Mouse (Mus musculus) forebrain, embryonic 14.5 days (tissue): ENCODE measurements around the gene Pmm2. TPM values are rescaled to one million over a fixed set of nuclear protein-coding genes. Genes with fewer than 3 reads are reported as not detected.
A peak's percentile ranks its signal among the peaks of the same experiment; 100 is the strongest.

Experiments used
- ATAC-seq: fragments of 200-750 bp; cut with Nextera tagmentation; 2 replicates; pipeline ENCODE4 v1.8.0; 2017; ENCODE audit warnings: mild to moderate bottlenecking, moderate library complexity
- DNase-seq: peaks from one replicate; pipeline ENCODE4 v3.0.0-alpha.2; 2015; ENCODE audit warnings: low spot score
- H3K27ac ChIP-seq: fragments of 300-500 bp; sonication (generic); 2 replicates; pipeline ENCODE4 v1.5.1; 2014; ENCODE audit warnings: low read depth, mild to moderate bottlenecking, control low read depth, low read length, moderate library complexity
- H3K27me3 ChIP-seq: fragments of 300-500 bp; sonication (generic); replicated peaks from 2 replicates; pipeline ENCODE4 v1.6.1; 2014; ENCODE audit warnings: low read length, control low read depth, mixed read lengths; ENCODE audit not compliant: control insufficient read depth, insufficient read depth
- H3K36me3 ChIP-seq: fragments of 300-500 bp; sonication (generic); 2 replicates; pipeline ENCODE4 v1.6.1; 2014; ENCODE audit warnings: low read length, control low read depth; ENCODE audit not compliant: control insufficient read depth, insufficient read depth
- H3K4me1 ChIP-seq: fragments of 300-500 bp; sonication (generic); 2 replicates; pipeline ENCODE4 v1.6.1; 2014; ENCODE audit warnings: antibody characterized with exemption, low read length, control low read depth; ENCODE audit not compliant: control insufficient read depth, insufficient read depth
- H3K4me2 ChIP-seq: fragments of 300-500 bp; sonication (generic); 2 replicates; pipeline ENCODE4 v1.6.1; 2014; ENCODE audit warnings: mild to moderate bottlenecking, control low read depth, low read length
- H3K4me3 ChIP-seq: fragments of 300-500 bp; sonication (generic); 2 replicates; pipeline ENCODE4 v1.5.1; 2014; ENCODE audit warnings: low read depth, low read length, control low read depth
- H3K9ac ChIP-seq: fragments of 300-500 bp; sonication (generic); 2 replicates; pipeline ENCODE4 v1.6.1; 2014; ENCODE audit warnings: mild to moderate bottlenecking, low read length, control low read depth, moderate library complexity
- H3K9me3 ChIP-seq: fragments of 300-500 bp; sonication (generic); replicated peaks from 2 replicates; pipeline ENCODE4 v1.6.1; 2016; ENCODE audit warnings: low read length, control low read depth, mixed read lengths; ENCODE audit not compliant: control insufficient read depth
- WGBS: fragments of 180-500 bp; shearing (Covaris S2); extraction: QIAGEN DNeasy Blood & Tissue Kit; methylation state at CpG from one replicate; pipeline ENCODE4 v1.1.7; 2014; 5-methylcytosine and 5-hydroxymethylcytosine counted together
- polyA plus RNA-seq: library from polyadenylated mRNA; unstranded; fragments of >200 nt; fragmentation: Nextera tagmentation; extraction: Ambion mirVana; gene quantifications from 2 replicates; pipeline ENCODE4 v1.2.1, GENCODE M21; 2014

The Pmm2 gene
- polyA plus RNA-seq, 1 experiment from 2014 or later = 36.3 TPM

GRCm38 (mm10) chr16:8643855-8644254, 6.4 kb downstream of the Pmm2 start:
- 87% methylated on average over 2 of the region's 2 CpGs for WGBS
- ATAC-seq = peak; percentile 62; the same call in 1 of the 2 replicates

DNA sequence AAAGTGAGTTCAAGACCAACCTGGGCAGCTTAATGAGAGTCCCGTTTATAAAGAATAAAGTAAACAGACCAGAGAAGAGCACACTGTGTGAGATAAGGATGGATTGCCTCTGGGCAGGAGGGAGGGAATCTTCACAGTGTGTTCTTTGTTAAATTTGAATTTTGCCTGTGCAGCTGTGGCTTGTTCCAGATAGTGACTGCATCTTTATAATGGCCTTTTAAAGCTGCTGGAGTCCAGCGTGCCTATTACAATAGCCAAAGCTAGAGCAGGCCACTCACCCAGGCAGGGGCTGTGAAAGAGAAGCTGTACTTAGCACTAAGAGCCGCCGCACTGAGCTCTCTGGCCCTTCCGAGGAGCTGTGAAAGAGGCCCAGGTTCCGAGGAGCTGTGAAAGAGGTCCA, 8.1 kb downstream of the Pmm2 start:
- no peak overlapping the region for H3K9ac ChIP-seq
- no peak for ATAC-seq
- H3K27ac ChIP-seq = no peak overlapping the region
- 86% methylated on average over 6 of the region's 6 CpGs for WGBS
- H3K36me3 ChIP-seq = peaks cover 72% of the 10 kb centered on the region
- H3K4me3 ChIP-seq = no peak overlapping the region
- no peak overlapping the region for H3K4me2 ChIP-seq
- H3K4me1 ChIP-seq = no peaks in the 10 kb centered on the region
- no peaks in the 10 kb centered on the region for H3K9me3 ChIP-seq
- DNase-seq = no peak
- no peaks in the 10 kb centered on the region for H3K27me3 ChIP-seq

More at GRCm38 (mm10) chr16:8643855-8644254, 6.4 kb downstream of the Pmm2 start:
- no peak overlapping the region for H3K27ac ChIP-seq
- H3K27me3 ChIP-seq = no peaks in the 10 kb centered on the region
- DNase-seq = peak; percentile 45
- peaks cover 57% of the 10 kb centered on the region for H3K36me3 ChIP-seq
- H3K4me1 ChIP-seq = no peaks in the 10 kb centered on the region
- H3K9ac ChIP-seq = no peak overlapping the region
- no peak overlapping the region for H3K4me2 ChIP-seq
- no peak overlapping the region for H3K4me3 ChIP-seq
- no peaks in the 10 kb centered on the region for H3K9me3 ChIP-seq

- no peak for ATAC-seq
- WGBS = 98% methylated on average over 3 of the region's 3 CpGs
Measured at GRCm38 (mm10) chr16:8650007-8650406, 12.5 kb downstream of the Pmm2 start.

DNA sequence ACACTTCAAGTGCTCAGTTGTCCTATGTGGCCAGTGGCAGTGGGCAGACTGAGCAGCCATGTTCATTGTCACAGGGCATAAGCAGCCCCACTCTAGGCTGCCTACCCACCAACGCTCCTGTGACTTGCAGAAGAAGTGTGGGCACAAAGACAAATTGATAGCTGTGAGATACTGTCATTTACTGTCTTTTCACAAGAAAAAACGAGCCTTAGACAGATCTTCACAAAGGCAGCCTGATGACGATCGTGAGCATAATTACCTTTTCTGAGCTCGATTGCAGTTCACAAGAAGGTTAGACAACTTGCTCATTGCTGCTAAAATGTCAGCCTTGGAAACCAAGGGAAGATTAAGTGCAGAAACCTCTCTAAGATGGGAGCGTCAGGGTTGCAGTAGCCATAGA, 17.6 kb downstream of the Pmm2 start:
- H3K27me3 ChIP-seq = no peaks in the 10 kb centered on the region
- H3K36me3 ChIP-seq = peaks cover 78% of the 10 kb centered on the region
- H3K27ac ChIP-seq = no peak overlapping the region
- no peaks in the 10 kb centered on the region for H3K9me3 ChIP-seq
- H3K9ac ChIP-seq = no peak overlapping the region
- ATAC-seq (no peak), DNase-seq (no peak)
- no peak overlapping the region for H3K4me2 ChIP-seq
- no peaks in the 10 kb centered on the region for H3K4me1 ChIP-seq
- 85% methylated on average over 6 of the region's 6 CpGs for WGBS
- no peak overlapping the region for H3K4me3 ChIP-seq

More at GRCm38 (mm10) chr16:8650007-8650406, 12.5 kb downstream of the Pmm2 start:
- Histone ChIP-seq H3K4me1 (no peaks in the 10 kb centered on the region), H3K36me3 (peaks cover 78% of the 10 kb centered on the region), H3K4me3 (no peak overlapping the region), H3K27ac (no peak overlapping the region), H3K9me3 (no peaks in the 10 kb centered on the region), H3K4me2 (no peak overlapping the region), H3K27me3 (no peaks in the 10 kb centered on the region), H3K9ac (no peak overlapping the region)
- no peak for DNase-seq

GRCm38 (mm10) chr16:8655599-8655998, 18.1 kb downstream of the Pmm2 start:
- Histone ChIP-seq H3K4me1 (no peaks in the 10 kb centered on the region), H3K27ac (no peak overlapping the region), H3K27me3 (no peaks in the 10 kb centered on the region), H3K9ac (no peak overlapping the region), H3K4me3 (no peak overlapping the region), H3K4me2 (no peak overlapping the region), H3K36me3 (peaks cover 80% of the 10 kb centered on the region), H3K9me3 (no peaks in the 10 kb centered on the region)
- DNase-seq (no peak), ATAC-seq (no peak)
- WGBS = 91% methylated on average over 9 of the region's 9 CpGs

DNA sequence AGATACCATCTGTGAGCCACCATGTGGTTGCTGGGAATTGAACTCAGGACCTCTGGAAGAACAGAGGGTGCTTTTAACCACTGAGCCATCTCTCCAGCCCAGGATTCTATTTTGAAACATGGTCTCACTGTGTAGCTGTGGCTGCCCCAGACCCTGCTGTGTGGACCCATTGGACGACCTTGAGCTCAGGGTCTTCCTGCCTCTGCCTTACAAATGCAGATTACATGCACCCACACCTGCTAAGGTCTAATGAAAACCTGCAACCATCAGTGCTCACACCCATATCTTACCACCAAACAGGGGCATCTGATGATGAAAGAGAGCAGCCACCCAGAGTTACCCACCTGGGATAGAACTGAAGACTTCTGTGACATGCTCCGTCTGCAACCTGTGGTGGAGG, 18.8 kb downstream of the Pmm2 start:
- 91% methylated on average over 2 of the region's 2 CpGs for WGBS
- H3K4me1 ChIP-seq = no peaks in the 10 kb centered on the region
- no peaks in the 10 kb centered on the region for H3K27me3 ChIP-seq
- DNase-seq = no peak
- no peaks in the 10 kb centered on the region for H3K9me3 ChIP-seq
- no peak overlapping the region for H3K9ac ChIP-seq
- no peak for ATAC-seq
- no peak overlapping the region for H3K4me3 ChIP-seq
- H3K36me3 ChIP-seq = peaks cover 80% of the 10 kb centered on the region
- no peak overlapping the region for H3K27ac ChIP-seq
- H3K4me2 ChIP-seq = no peak overlapping the region

- Histone ChIP-seq H3K36me3 (peaks cover 86% of the 10 kb centered on the region), H3K4me1 (no peaks in the 10 kb centered on the region), H3K4me2 (no peak overlapping the region), H3K27me3 (no peaks in the 10 kb centered on the region), H3K4me3 (no peak overlapping the region), H3K9me3 (no peaks in the 10 kb centered on the region), H3K9ac (no peak overlapping the region), H3K27ac (no peak overlapping the region)
- ATAC-seq (no peak), DNase-seq (no peak)
- WGBS = 80% methylated on average over 4 of the region's 4 CpGs
Measured at GRCm38 (mm10) chr16:8658349-8658748, 20.9 kb downstream of the Pmm2 start.

DNA sequence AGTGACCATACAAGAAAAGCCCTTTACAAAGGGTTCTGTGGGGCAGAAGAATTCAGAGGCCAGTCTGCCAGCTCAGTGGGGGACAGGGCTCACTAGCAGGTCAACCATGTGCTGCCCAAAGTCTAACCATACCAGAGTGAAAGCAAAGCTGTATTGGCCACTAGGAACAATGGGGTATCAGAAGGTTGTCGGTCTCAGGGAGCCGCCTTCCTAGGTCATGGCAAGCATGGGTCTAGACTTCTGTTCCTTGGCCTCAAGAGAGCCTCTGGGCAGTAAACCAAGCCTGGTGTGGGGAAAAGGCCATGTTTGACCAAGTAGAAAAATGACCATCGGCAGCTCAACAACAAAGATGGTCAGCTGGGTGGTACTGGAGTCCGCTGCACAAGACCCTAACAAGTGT, 21.3 kb downstream of the Pmm2 start:
- no peak for DNase-seq
- Histone ChIP-seq H3K4me1 (no peaks in the 10 kb centered on the region), H3K9me3 (no peaks in the 10 kb centered on the region), H3K27ac (no peak overlapping the region), H3K27me3 (no peaks in the 10 kb centered on the region), H3K9ac (no peak overlapping the region), H3K4me3 (no peak overlapping the region), H3K4me2 (no peak overlapping the region), H3K36me3 (peaks cover 86% of the 10 kb centered on the region)
- WGBS = 88% methylated on average over 4 of the region's 4 CpGs
- no peak for ATAC-seq

DNA sequence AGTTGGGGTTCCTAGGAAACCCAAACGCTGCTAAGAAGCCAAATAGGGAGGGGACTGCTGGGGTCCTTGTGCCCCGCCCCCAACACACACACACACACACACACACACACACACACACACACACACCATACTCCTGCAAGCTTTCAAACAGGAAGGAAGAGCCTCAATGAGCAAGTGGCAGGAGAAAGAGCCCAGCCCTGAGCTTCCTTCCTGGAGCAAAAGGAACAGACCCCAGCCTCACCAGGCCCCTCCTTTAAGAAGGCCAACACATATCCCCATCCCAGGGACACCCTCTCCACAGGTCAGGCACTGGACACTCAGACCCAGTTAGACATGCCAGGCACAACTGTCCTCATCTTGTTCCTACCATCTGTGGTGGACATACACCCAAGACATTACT, 25.5 kb downstream of the Pmm2 start:
- peaks cover 4% of the 10 kb centered on the region; the same call in 1 of the 2 replicates for H3K4me1 ChIP-seq
- ATAC-seq (no peak), DNase-seq (no peak)
- peaks cover 55% of the 10 kb centered on the region for H3K36me3 ChIP-seq
- no peaks in the 10 kb centered on the region for H3K27me3 ChIP-seq
- no peak overlapping the region for H3K4me2 ChIP-seq
- H3K27ac ChIP-seq = no peak overlapping the region
- no peak overlapping the region for H3K4me3 ChIP-seq
- no peak overlapping the region for H3K9ac ChIP-seq
- H3K9me3 ChIP-seq = no peaks in the 10 kb centered on the region
- WGBS = 63% methylated on average over 1 of the region's 2 CpGs
